Mouse (Mus musculus): Measurements from ENCODE around the gene Foxn4. TPM values are rescaled to one million over a fixed set of nuclear protein-coding genes. Genes with fewer than 3 reads are reported as not detected.

Gene Foxn4
- polyA plus RNA-seq, 1 experiment from 2014 or later = 0.09 TPM

- H3K9ac ChIP-seq (ENCODE audit: low read length) = no peak overlapping the region
- H3K4me2 ChIP-seq (ENCODE audit: low read length) = no peak overlapping the region
- no peaks in the 10 kb centered on the region for H3K36me3 ChIP-seq (ENCODE audit: control insufficient read depth, insufficient read depth, low read length)
- no peaks in the 10 kb centered on the region for H3K9me3 ChIP-seq (replicated peaks; ENCODE audit: control insufficient read depth, low read length)
- 47% methylated on average over 18 of the region's 18 CpGs for WGBS
- H3K27ac ChIP-seq (ENCODE audit: low read depth, low read length) = no peak overlapping the region
- no peak overlapping the region for H3K4me3 ChIP-seq (ENCODE audit: low read depth, low read length)
- peak; percentile 85 for DNase-seq (ENCODE audit: low spot score)
- H3K4me1 ChIP-seq (ENCODE audit: control insufficient read depth, insufficient read depth, low read length) = peaks cover 20% of the 10 kb centered on the region
- peak; percentile 54 for ATAC-seq
- H3K27me3 ChIP-seq (replicated peaks; ENCODE audit: control insufficient read depth, insufficient read depth, low read length) = peaks cover 3% of the 10 kb centered on the region; the same call in 1 of the 2 replicates
Observed at GRCm38 (mm10) chr5:114298212-114298894, 24.7 kb upstream of the Foxn4 start.

GRCm38 (mm10) chr5:114296693-114297631 lies 23.4 kb upstream of the Foxn4 start:
- peaks cover 21% of the 10 kb centered on the region for H3K4me1 ChIP-seq (ENCODE audit: control insufficient read depth, insufficient read depth, low read length)
- H3K9me3 ChIP-seq (replicated peaks; ENCODE audit: control insufficient read depth, low read length) = no peaks in the 10 kb centered on the region
- H3K9ac ChIP-seq (ENCODE audit: low read length) = no peak overlapping the region
- no peak overlapping the region for H3K4me3 ChIP-seq (ENCODE audit: low read depth, low read length)
- H3K36me3 ChIP-seq (ENCODE audit: control insufficient read depth, insufficient read depth, low read length) = no peaks in the 10 kb centered on the region
- H3K27ac ChIP-seq (ENCODE audit: low read depth, low read length) = peak overlapping the region; percentile 33; the same call in 1 of the 2 replicates
- peak; percentile 55 for DNase-seq (ENCODE audit: low spot score)
- WGBS = 11% methylated on average over 22 of the region's 22 CpGs
- ATAC-seq = no peak
- peak overlapping the region; percentile 18; the same call in 1 of the 2 replicates for H3K4me2 ChIP-seq (ENCODE audit: low read length)
- peaks cover 3% of the 10 kb centered on the region; the same call in 1 of the 2 replicates for H3K27me3 ChIP-seq (replicated peaks; ENCODE audit: control insufficient read depth, insufficient read depth, low read length)

- Histone ChIP-seq H3K27ac (ENCODE audit: low read depth, low read length) (no peak overlapping the region), H3K4me2 (ENCODE audit: low read length) (no peak overlapping the region), H3K9me3 (replicated peaks; ENCODE audit: control insufficient read depth, low read length) (no peaks in the 10 kb centered on the region), H3K27me3 (replicated peaks; ENCODE audit: control insufficient read depth, insufficient read depth, low read length) (no peaks in the 10 kb centered on the region), H3K9ac (ENCODE audit: low read length) (peak overlapping the region; percentile 21; the same call in 1 of the 2 replicates), H3K4me1 (ENCODE audit: control insufficient read depth, insufficient read depth, low read length) (peaks cover 11% of the 10 kb centered on the region), H3K4me3 (ENCODE audit: low read depth, low read length) (no peak overlapping the region), H3K36me3 (ENCODE audit: control insufficient read depth, insufficient read depth, low read length) (no peaks in the 10 kb centered on the region)
- WGBS = 49% methylated on average over 3 of the region's 3 CpGs
- ATAC-seq (peak; percentile 67; the same call in 1 of the 2 replicates), DNase-seq (ENCODE audit: low spot score) (peak; percentile 74)
Observed at GRCm38 (mm10) chr5:114290004-114290403, 16.4 kb upstream of the Foxn4 start.

- WGBS = 57% methylated on average over 13 of the region's 13 CpGs
- Histone ChIP-seq H3K4me3 (ENCODE audit: low read depth, low read length) (no peak within 1 kb of the TSS), H3K27ac (ENCODE audit: low read depth, low read length) (no peak within 1 kb of the TSS), H3K9me3 (replicated peaks; ENCODE audit: control insufficient read depth, low read length) (no peaks in the 10 kb centered on the region), H3K27me3 (replicated peaks; ENCODE audit: control insufficient read depth, insufficient read depth, low read length) (no peaks in the 10 kb centered on the region), H3K4me2 (ENCODE audit: low read length) (no peak within 1 kb of the TSS), H3K9ac (ENCODE audit: low read length) (peak within 1 kb of the TSS; percentile 21; the same call in 1 of the 2 replicates), H3K36me3 (ENCODE audit: control insufficient read depth, insufficient read depth, low read length) (no peaks in the 10 kb centered on the region), H3K4me1 (ENCODE audit: control insufficient read depth, insufficient read depth, low read length) (peaks cover 14% of the 10 kb centered on the region)
- DNase-seq (ENCODE audit: low spot score) = no peak
- no peak for ATAC-seq
Observed at GRCm38 (mm10) chr5:114288874-114289273, 15.3 kb upstream of the Foxn4 start, which contains the start of gene Myo1h. Gene Myo1h, plus strand, starts transcription at chr5:114289166.

- H3K9me3 ChIP-seq (replicated peaks; ENCODE audit: control insufficient read depth, low read length) = no peaks in the 10 kb centered on the region
- no peaks in the 10 kb centered on the region for H3K36me3 ChIP-seq (ENCODE audit: control insufficient read depth, insufficient read depth, low read length)
- H3K27me3 ChIP-seq (replicated peaks; ENCODE audit: control insufficient read depth, insufficient read depth, low read length) = no peaks in the 10 kb centered on the region
- H3K4me2 ChIP-seq (ENCODE audit: low read length) = no peak overlapping the region
- no peak for ATAC-seq
- H3K4me1 ChIP-seq (ENCODE audit: control insufficient read depth, insufficient read depth, low read length) = peaks cover 13% of the 10 kb centered on the region
- H3K9ac ChIP-seq (ENCODE audit: low read length) = no peak overlapping the region
- no peak overlapping the region for H3K27ac ChIP-seq (ENCODE audit: low read depth, low read length)
- DNase-seq (ENCODE audit: low spot score) = no peak
- no peak overlapping the region for H3K4me3 ChIP-seq (ENCODE audit: low read depth, low read length)
- 79% methylated on average over 5 of the region's 5 CpGs for WGBS
Observed at GRCm38 (mm10) chr5:114288396-114288795, 14.8 kb upstream of the Foxn4 start.

- Histone ChIP-seq H3K4me3 (ENCODE audit: low read depth, low read length) (no peak overlapping the region), H3K4me2 (ENCODE audit: low read length) (no peak overlapping the region), H3K36me3 (ENCODE audit: control insufficient read depth, insufficient read depth, low read length) (no peaks in the 10 kb centered on the region), H3K9me3 (replicated peaks; ENCODE audit: control insufficient read depth, low read length) (no peaks in the 10 kb centered on the region), H3K9ac (ENCODE audit: low read length) (no peak overlapping the region), H3K4me1 (ENCODE audit: control insufficient read depth, insufficient read depth, low read length) (peaks cover 12% of the 10 kb centered on the region), H3K27ac (ENCODE audit: low read depth, low read length) (no peak overlapping the region), H3K27me3 (replicated peaks; ENCODE audit: control insufficient read depth, insufficient read depth, low read length) (no peaks in the 10 kb centered on the region)
- DNase-seq (ENCODE audit: low spot score) (no peak), ATAC-seq (no peak)
- WGBS = 88% methylated on average over 16 of the region's 16 CpGs
Observed at GRCm38 (mm10) chr5:114286872-114287571, 13.4 kb upstream of the Foxn4 start.

GRCm38 (mm10) chr5:114286102-114286501 lies 12.5 kb upstream of the Foxn4 start:
- no peaks in the 10 kb centered on the region for H3K36me3 ChIP-seq (ENCODE audit: control insufficient read depth, insufficient read depth, low read length)

GRCm38 (mm10) chr5:114285398-114285700 lies 11.7 kb upstream of the Foxn4 start:
- Histone ChIP-seq H3K27ac (ENCODE audit: low read depth, low read length) (no peak overlapping the region), H3K4me3 (ENCODE audit: low read depth, low read length) (no peak overlapping the region), H3K36me3 (ENCODE audit: control insufficient read depth, insufficient read depth, low read length) (no peaks in the 10 kb centered on the region), H3K9me3 (replicated peaks; ENCODE audit: control insufficient read depth, low read length) (no peaks in the 10 kb centered on the region), H3K4me1 (ENCODE audit: control insufficient read depth, insufficient read depth, low read length) (peaks cover 12% of the 10 kb centered on the region), H3K9ac (ENCODE audit: low read length) (no peak overlapping the region), H3K27me3 (replicated peaks; ENCODE audit: control insufficient read depth, insufficient read depth, low read length) (peaks cover 6% of the 10 kb centered on the region; the same call in 1 of the 2 replicates), H3K4me2 (ENCODE audit: low read length) (no peak overlapping the region)
- ATAC-seq (peak; percentile 51), DNase-seq (ENCODE audit: low spot score) (no peak)
- 37% methylated on average over 3 of the region's 3 CpGs for WGBS

More at GRCm38 (mm10) chr5:114286102-114286501, 12.5 kb upstream of the Foxn4 start:
- WGBS = 83% methylated on average over 4 of the region's 4 CpGs
- peaks cover 12% of the 10 kb centered on the region for H3K4me1 ChIP-seq (ENCODE audit: control insufficient read depth, insufficient read depth, low read length)
- peaks cover 1% of the 10 kb centered on the region; the same call in 1 of the 2 replicates for H3K27me3 ChIP-seq (replicated peaks; ENCODE audit: control insufficient read depth, insufficient read depth, low read length)
- no peaks in the 10 kb centered on the region for H3K9me3 ChIP-seq (replicated peaks; ENCODE audit: control insufficient read depth, low read length)
- H3K4me3 ChIP-seq (ENCODE audit: low read depth, low read length) = no peak overlapping the region
- no peak overlapping the region for H3K9ac ChIP-seq (ENCODE audit: low read length)
- DNase-seq (ENCODE audit: low spot score) (no peak), ATAC-seq (no peak)
- no peak overlapping the region for H3K4me2 ChIP-seq (ENCODE audit: low read length)
- no peak overlapping the region for H3K27ac ChIP-seq (ENCODE audit: low read depth, low read length)

Data from forebrain, embryonic 14.5 days (tissue).